Mouse (Mus musculus): ENCODE measurements around the gene 2610507B11Rik. TPM values are rescaled to one million over a fixed set of nuclear protein-coding genes. Genes with fewer than 3 reads are reported as not detected.
A peak's percentile ranks its signal among the peaks of the same experiment; 100 is the strongest.

Gene 2610507B11Rik
- total RNA-seq, 1 experiment from 2014 or later, result 92.7 TPM

- ATAC-seq (replicated peaks in 1 of 2; ENCODE audit: insufficient read depth in 1 of 2, low FRiP score in 2 of 2, low TSS enrichment in 1 of 2, low read depth in 1 of 2, poor library complexity in 2 of 2, severe bottlenecking in 2 of 2), result no peak
Measured at GRCm38 (mm10) chr11:78324965-78325364, 63.4 kb downstream of the 2610507B11Rik start.

- no peak for ATAC-seq (replicated peaks in 1 of 2; ENCODE audit: insufficient read depth in 1 of 2, low FRiP score in 2 of 2, low TSS enrichment in 1 of 2, low read depth in 1 of 2, poor library complexity in 2 of 2, severe bottlenecking in 2 of 2)
Measured at GRCm38 (mm10) chr11:78327215-78327614, 65.7 kb downstream of the 2610507B11Rik start.

GRCm38 (mm10) chr11:78327634-78328511 is 66.3 kb downstream of the 2610507B11Rik start, which contains the start of gene Pigs:
Gene Pigs, plus strand, starts transcription at chr11:78328415.
- peak; percentile 98 to 99 for ATAC-seq (replicated peaks in 1 of 2; ENCODE audit: insufficient read depth in 1 of 2, low FRiP score in 2 of 2, low TSS enrichment in 1 of 2, low read depth in 1 of 2, poor library complexity in 2 of 2, severe bottlenecking in 2 of 2)

GRCm38 (mm10) chr11:78328512-78329056 is 67.0 kb downstream of the 2610507B11Rik start:
- ATAC-seq (replicated peaks in 1 of 2; ENCODE audit: insufficient read depth in 1 of 2, low FRiP score in 2 of 2, low TSS enrichment in 1 of 2, low read depth in 1 of 2, poor library complexity in 2 of 2, severe bottlenecking in 2 of 2), result no peak; a peak in 1 of 4 replicates

GRCm38 (mm10) chr11:78332676-78333075 is 71.1 kb downstream of the 2610507B11Rik start:
- ATAC-seq (replicated peaks in 1 of 2; ENCODE audit: insufficient read depth in 1 of 2, low FRiP score in 2 of 2, low TSS enrichment in 1 of 2, low read depth in 1 of 2, poor library complexity in 2 of 2, severe bottlenecking in 2 of 2), result no peak

- no peak for ATAC-seq (replicated peaks in 1 of 2; ENCODE audit: insufficient read depth in 1 of 2, low FRiP score in 2 of 2, low TSS enrichment in 1 of 2, low read depth in 1 of 2, poor library complexity in 2 of 2, severe bottlenecking in 2 of 2)
Measured at GRCm38 (mm10) chr11:78333992-78334391, 72.4 kb downstream of the 2610507B11Rik start.

GRCm38 (mm10) chr11:78337040-78337439 is 75.5 kb downstream of the 2610507B11Rik start:
- no peak for ATAC-seq (replicated peaks in 1 of 2; ENCODE audit: insufficient read depth in 1 of 2, low FRiP score in 2 of 2, low TSS enrichment in 1 of 2, low read depth in 1 of 2, poor library complexity in 2 of 2, severe bottlenecking in 2 of 2)

Other genes starting within 250 kb of the 2610507B11Rik start
- 7.1 and 12.3 TPM in 2 replicates for gene Dhrs13, start 229.5 kb upstream of the 2610507B11Rik start, total RNA-seq (2017)
- 40.9 and 46.3 TPM in 2 replicates for gene Flot2, start 223.8 kb upstream of the 2610507B11Rik start, total RNA-seq (2017)
- 28.3 and 28.5 TPM in 2 replicates for gene Eral1, start 181.4 kb upstream of the 2610507B11Rik start, total RNA-seq (2017)
- 3.2 and 5.6 TPM in 2 replicates for gene Fam222b, start 167.1 kb upstream of the 2610507B11Rik start, total RNA-seq (2017)
- 13.5 and 16.3 TPM in 2 replicates for gene Traf4, start 96.2 kb upstream of the 2610507B11Rik start, total RNA-seq (2017)
- gene Nek8, start 85.1 kb upstream of the 2610507B11Rik start, total RNA-seq (2017), result 4.6 and 4.8 TPM in 2 replicates
- gene Tlcd1, start 85.0 kb upstream of the 2610507B11Rik start, total RNA-seq (2017), result 4.7 and 5.2 TPM in 2 replicates
- gene Rpl23a, start 78.2 kb upstream of the 2610507B11Rik start, total RNA-seq (2017), result 3,301 and 3,769 TPM in 2 replicates
- 1.1 and 3.2 TPM in 2 replicates for gene Rab34, start 73.3 kb upstream of the 2610507B11Rik start, total RNA-seq (2017)
- gene Proca1, start 68.4 kb upstream of the 2610507B11Rik start, total RNA-seq (2017), result 0.44 and 1.5 TPM in 2 replicates
- 38.1 and 54.2 TPM in 2 replicates for gene Sdf2, start 16.0 kb upstream of the 2610507B11Rik start, total RNA-seq (2017)
- 45.6 and 51.3 TPM in 2 replicates for gene Supt6, start 15.8 kb upstream of the 2610507B11Rik start, total RNA-seq (2017)
- gene BC030499, start 29.1 kb downstream of the 2610507B11Rik start, total RNA-seq (2017), result 0.38 TPM in 1 of 2 replicates, not detected in the other
- gene Spag5, start 39.8 kb downstream of the 2610507B11Rik start, total RNA-seq (2017), result 39.9 and 49.1 TPM in 2 replicates
- gene Aldoc, start 61.2 kb downstream of the 2610507B11Rik start, total RNA-seq (2017), result 6.6 and 8.7 TPM in 2 replicates
- 9.9 and 10.1 TPM in 2 replicates for gene Pigs, start 66.7 kb downstream of the 2610507B11Rik start, total RNA-seq (2017)
- gene Unc119, start 81.7 kb downstream of the 2610507B11Rik start, total RNA-seq (2017), result 17.4 and 29.9 TPM in 2 replicates
- gene Foxn1, start 124.8 kb downstream of the 2610507B11Rik start, total RNA-seq (2017), result not detected in 2 replicates
- 0.13 TPM in 1 of 2 replicates, not detected in the other for gene Slc13a2, start 160.5 kb downstream of the 2610507B11Rik start, total RNA-seq (2017)
- 0.25 and 1.3 TPM in 2 replicates for gene Slc46a1, start 203.9 kb downstream of the 2610507B11Rik start, total RNA-seq (2017)
- gene Sarm1, start 236.0 kb downstream of the 2610507B11Rik start, total RNA-seq (2017), result 0.45 TPM in 1 of 2 replicates, not detected in the other
- gene Vtn, start 237.3 kb downstream of the 2610507B11Rik start, total RNA-seq (2017), result not detected in 2 replicates
- gene Sebox, start 241.7 kb downstream of the 2610507B11Rik start, total RNA-seq (2017), result not detected in 2 replicates